Mouse (Mus musculus): ENCODE measurements around the gene Gadd45b. TPM values are rescaled to one million over a fixed set of nuclear protein-coding genes. Genes with fewer than 3 reads are reported as not detected.
A peak's percentile ranks its signal among the peaks of the same experiment; 100 is the strongest.

The Gadd45b gene
- polyA plus RNA-seq, 1 experiment from 2014 or later: 29.2 TPM

- Histone ChIP-seq H3K9ac (no peak overlapping the region), H3K9me3 (no peaks in the 10 kb centered on the region), H3K27me3 (replicated peaks) (no peaks in the 10 kb centered on the region), H3K36me3 (no peaks in the 10 kb centered on the region), H3K4me3 (no peak overlapping the region), H3K4me2 (no peak overlapping the region), H3K27ac (replicated peaks) (no peak overlapping the region), H3K4me1 (peaks cover 66% of the 10 kb centered on the region)
- ATAC-seq (ENCODE audit: extremely low read depth, insufficient number of reproducible peaks, low FRiP score, low TSS enrichment): no peak
- 87% methylated on average over 5 of the region's 5 CpGs for WGBS
These were observed 29.2 kb downstream of the Gadd45b start for GRCm38 (mm10) chr10:80958979-80959637.

GRCm38 (mm10) chr10:80960551-80961508 lies 31.0 kb downstream of the Gadd45b start:
- Histone ChIP-seq H3K4me3 (no peak overlapping the region; the same call in 1 of the 2 replicates), H3K27me3 (replicated peaks) (no peaks in the 10 kb centered on the region), H3K27ac (replicated peaks) (peak overlapping the region; percentile 92), H3K9ac (peak overlapping the region; percentile 71), H3K4me2 (peak overlapping the region; percentile 51), H3K4me1 (peaks cover 58% of the 10 kb centered on the region), H3K36me3 (no peaks in the 10 kb centered on the region), H3K9me3 (no peaks in the 10 kb centered on the region)
- 15% methylated on average over 13 of the region's 16 CpGs for WGBS
- peak; percentile 17; the same call in 1 of the 2 replicates for ATAC-seq (ENCODE audit: extremely low read depth, insufficient number of reproducible peaks, low FRiP score, low TSS enrichment)

- Histone ChIP-seq H3K4me1 (peaks cover 62% of the 10 kb centered on the region), H3K36me3 (no peaks in the 10 kb centered on the region), H3K27me3 (replicated peaks) (no peaks in the 10 kb centered on the region), H3K27ac (replicated peaks) (peak overlapping the region; percentile 92), H3K4me2 (no peak overlapping the region), H3K9me3 (no peaks in the 10 kb centered on the region), H3K4me3 (no peak overlapping the region), H3K9ac (peak overlapping the region; percentile 71; the same call in 1 of the 2 replicates)
- 45% methylated on average over 10 of the region's 10 CpGs for WGBS
- no peak for ATAC-seq (ENCODE audit: extremely low read depth, insufficient number of reproducible peaks, low FRiP score, low TSS enrichment)
These were observed 32.2 kb downstream of the Gadd45b start for GRCm38 (mm10) chr10:80962051-80962472.

- peaks cover 67% of the 10 kb centered on the region for H3K4me1 ChIP-seq
- no peak overlapping the region for H3K4me3 ChIP-seq
- H3K9me3 ChIP-seq: no peaks in the 10 kb centered on the region
- 74% methylated on average over 5 of the region's 5 CpGs for WGBS
- no peaks in the 10 kb centered on the region for H3K27me3 ChIP-seq (replicated peaks)
- ATAC-seq (ENCODE audit: extremely low read depth, insufficient number of reproducible peaks, low FRiP score, low TSS enrichment): no peak
- H3K4me2 ChIP-seq: no peak overlapping the region
- peak overlapping the region; percentile 92 for H3K27ac ChIP-seq (replicated peaks)
- no peaks in the 10 kb centered on the region for H3K36me3 ChIP-seq
- H3K9ac ChIP-seq: peak overlapping the region; percentile 60; the same call in 1 of the 2 replicates
These were observed 32.7 kb downstream of the Gadd45b start for GRCm38 (mm10) chr10:80962585-80962984.

GRCm38 (mm10) chr10:80963031-80963975 lies 33.4 kb downstream of the Gadd45b start:
- Histone ChIP-seq H3K4me1 (peaks cover 69% of the 10 kb centered on the region), H3K27ac (replicated peaks) (peak overlapping the region; percentile 92), H3K4me3 (no peak overlapping the region), H3K9me3 (no peaks in the 10 kb centered on the region), H3K9ac (peak overlapping the region; percentile 60), H3K36me3 (no peaks in the 10 kb centered on the region), H3K27me3 (replicated peaks) (no peaks in the 10 kb centered on the region), H3K4me2 (peak overlapping the region; percentile 26)
- no peak for ATAC-seq (ENCODE audit: extremely low read depth, insufficient number of reproducible peaks, low FRiP score, low TSS enrichment)
- 23% methylated on average over 12 of the region's 12 CpGs for WGBS

- H3K9me3 ChIP-seq: peaks cover 5% of the 10 kb centered on the region; the same call in 1 of the 2 replicates
- H3K9ac ChIP-seq: no peak overlapping the region
- no peak overlapping the region for H3K4me2 ChIP-seq
- 0 out of 2 replicates have a peak, but pooled peaks cover 4% of the 10 kb centered on the region for H3K27me3 ChIP-seq (replicated peaks)
- no peak overlapping the region for H3K27ac ChIP-seq (replicated peaks)
- H3K36me3 ChIP-seq: no peaks in the 10 kb centered on the region
- 30% methylated on average over 12 of the region's 12 CpGs for WGBS
- no peak overlapping the region for H3K4me3 ChIP-seq
- no peak for ATAC-seq (ENCODE audit: extremely low read depth, insufficient number of reproducible peaks, low FRiP score, low TSS enrichment)
- H3K4me1 ChIP-seq: peaks cover 55% of the 10 kb centered on the region
These were observed 36.4 kb downstream of the Gadd45b start for GRCm38 (mm10) chr10:80966296-80966695.

GRCm38 (mm10) chr10:80967101-80967656 lies 37.3 kb downstream of the Gadd45b start:
- peak overlapping the region; percentile 33; the same call in 1 of the 2 replicates for H3K9ac ChIP-seq
- no peaks in the 10 kb centered on the region for H3K36me3 ChIP-seq
- no peak overlapping the region for H3K27ac ChIP-seq (replicated peaks)
- 50% methylated on average over 3 of the region's 3 CpGs for WGBS
- H3K4me3 ChIP-seq: no peak overlapping the region
- peaks cover 5% of the 10 kb centered on the region; the same call in 1 of the 2 replicates for H3K9me3 ChIP-seq
- H3K27me3 ChIP-seq (replicated peaks): 0 out of 2 replicates have a peak, but pooled peaks cover 4% of the 10 kb centered on the region
- ATAC-seq (ENCODE audit: extremely low read depth, insufficient number of reproducible peaks, low FRiP score, low TSS enrichment): no peak
- no peak overlapping the region for H3K4me2 ChIP-seq
- H3K4me1 ChIP-seq: peaks cover 55% of the 10 kb centered on the region

GRCm38 (mm10) chr10:80968106-80968505 lies 38.2 kb downstream of the Gadd45b start:
- Histone ChIP-seq H3K4me1 (peaks cover 55% of the 10 kb centered on the region), H3K4me3 (no peak overlapping the region), H3K36me3 (no peaks in the 10 kb centered on the region), H3K9me3 (peaks cover 5% of the 10 kb centered on the region; the same call in 1 of the 2 replicates), H3K4me2 (no peak overlapping the region), H3K9ac (no peak overlapping the region), H3K27me3 (replicated peaks) (0 out of 2 replicates have a peak, but pooled peaks cover 4% of the 10 kb centered on the region), H3K27ac (replicated peaks) (no peak overlapping the region)
- WGBS: 82% methylated on average over 4 of the region's 4 CpGs
- no peak for ATAC-seq (ENCODE audit: extremely low read depth, insufficient number of reproducible peaks, low FRiP score, low TSS enrichment)

- ATAC-seq (ENCODE audit: extremely low read depth, insufficient number of reproducible peaks, low FRiP score, low TSS enrichment): no peak
- H3K9me3 ChIP-seq: peaks cover 5% of the 10 kb centered on the region; the same call in 1 of the 2 replicates
- H3K4me3 ChIP-seq: no peak overlapping the region
- 79% methylated on average over 3 of the region's 3 CpGs for WGBS
- peaks cover 47% of the 10 kb centered on the region for H3K4me1 ChIP-seq
- no peaks in the 10 kb centered on the region for H3K36me3 ChIP-seq
- H3K9ac ChIP-seq: no peak overlapping the region
- 0 out of 2 replicates have a peak, but pooled peaks cover 4% of the 10 kb centered on the region for H3K27me3 ChIP-seq (replicated peaks)
- H3K27ac ChIP-seq (replicated peaks): no peak overlapping the region
- no peak overlapping the region for H3K4me2 ChIP-seq
These were observed 39.4 kb downstream of the Gadd45b start for GRCm38 (mm10) chr10:80969298-80969697.

GRCm38 (mm10) chr10:80970159-80970558 lies 40.3 kb downstream of the Gadd45b start:
- Histone ChIP-seq H3K9me3 (peaks cover 5% of the 10 kb centered on the region; the same call in 1 of the 2 replicates), H3K9ac (no peak overlapping the region), H3K27ac (replicated peaks) (no peak overlapping the region), H3K36me3 (no peaks in the 10 kb centered on the region), H3K4me1 (peaks cover 40% of the 10 kb centered on the region), H3K27me3 (replicated peaks) (0 out of 2 replicates have a peak, but pooled peaks cover 4% of the 10 kb centered on the region), H3K4me2 (no peak overlapping the region), H3K4me3 (no peak overlapping the region)
- 77% methylated on average over 8 of the region's 8 CpGs for WGBS
- ATAC-seq (ENCODE audit: extremely low read depth, insufficient number of reproducible peaks, low FRiP score, low TSS enrichment): no peak
